Mouse (Mus musculus): ENCODE results near the gene Defb19. TPM values are rescaled to one million over a fixed set of nuclear protein-coding genes. Genes with fewer than 3 reads are reported as not detected.

The Defb19 gene
- not detected for polyA plus RNA-seq (2017; shearing (Covaris generic))

DNA sequence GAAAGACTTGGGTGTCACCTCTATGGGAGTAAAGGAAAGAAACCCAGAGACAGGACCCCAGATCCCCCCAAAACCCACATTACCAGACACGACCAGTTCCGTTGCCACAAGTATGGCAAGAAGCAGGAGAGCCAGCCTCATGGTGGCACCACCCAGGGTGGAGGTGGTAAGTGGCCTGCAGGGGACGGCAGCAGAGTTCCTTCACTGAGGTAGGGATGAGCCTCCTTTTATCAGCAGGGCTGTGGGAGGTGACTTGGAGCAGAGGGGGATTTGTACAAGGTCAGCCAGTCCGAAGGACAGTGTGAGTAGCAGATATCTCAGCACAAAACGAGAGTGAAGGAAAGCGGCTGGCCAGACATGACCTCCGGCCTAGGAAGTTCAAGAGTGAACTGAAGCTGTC lies at the start of gene Defb19:
Gene Defb19 (minus strand): TSS at position 206 of the 400 bp plus-strand sequence.

DNA sequence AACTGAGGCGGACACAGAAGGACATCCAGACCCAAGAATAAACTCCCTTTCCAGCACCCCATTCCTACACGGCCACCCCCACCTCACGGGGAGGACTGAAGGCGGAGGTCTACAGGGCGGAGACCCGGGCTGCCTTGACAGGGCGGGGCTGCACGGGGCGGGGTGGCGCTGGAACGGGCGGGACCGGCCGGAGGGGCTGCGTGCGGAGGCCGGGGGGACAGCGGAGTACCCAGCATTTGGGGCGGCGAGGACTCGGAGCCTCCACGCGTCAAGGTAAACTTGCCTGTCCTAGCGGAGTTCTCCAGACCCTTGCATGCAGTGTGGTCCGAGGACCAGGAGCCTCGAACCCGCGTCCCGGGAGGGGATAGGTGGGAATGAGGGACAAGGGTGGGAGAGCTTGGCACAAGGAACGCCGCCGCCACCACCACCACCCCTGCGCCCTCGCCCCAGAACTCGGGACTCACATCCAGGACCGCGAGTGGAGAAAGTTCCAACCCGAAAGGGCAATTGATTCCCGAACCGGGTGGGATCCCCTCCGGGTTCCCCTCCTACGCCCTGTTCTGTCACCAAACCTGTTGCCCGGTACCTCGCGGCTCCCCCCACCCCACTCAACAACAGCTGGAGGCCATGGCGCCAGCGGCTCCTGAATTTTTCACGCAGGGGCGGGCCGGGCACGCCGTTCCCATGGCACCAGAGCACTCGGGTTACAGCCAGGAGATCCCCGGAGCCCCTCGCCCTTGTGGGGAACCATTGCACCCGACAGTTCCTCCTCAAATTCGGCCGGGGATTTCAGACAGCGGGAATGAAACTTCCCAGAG lies 46.9 kb upstream of the Defb19 start, which contains the start of gene Rem1:
Gene Rem1 (plus strand): TSS at position 178 of the 818 bp plus-strand sequence.

DNA sequence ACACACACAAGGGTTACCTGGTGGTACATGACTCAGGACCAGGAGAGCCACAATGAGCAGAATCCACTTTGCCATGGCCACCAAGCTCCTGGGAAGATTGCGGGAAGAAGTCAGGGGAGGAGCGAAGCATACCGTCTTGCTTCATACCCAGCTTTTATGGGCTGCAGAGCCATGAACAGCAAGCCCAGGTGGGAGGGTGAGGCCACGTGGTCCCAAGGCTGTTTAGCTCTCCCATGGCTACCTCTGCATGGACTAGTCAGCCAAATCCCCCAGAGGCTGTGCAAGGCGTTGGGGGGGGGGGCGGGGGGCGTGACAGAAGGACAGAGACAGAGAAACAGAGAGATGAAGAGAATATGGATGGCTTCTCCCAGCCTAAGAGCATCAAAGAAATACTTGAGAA lies 42.8 kb upstream of the Defb19 start, which contains the start of gene Defb25:
Gene Defb25 (minus strand): TSS at position 101 of the 400 bp plus-strand sequence.

DNA sequence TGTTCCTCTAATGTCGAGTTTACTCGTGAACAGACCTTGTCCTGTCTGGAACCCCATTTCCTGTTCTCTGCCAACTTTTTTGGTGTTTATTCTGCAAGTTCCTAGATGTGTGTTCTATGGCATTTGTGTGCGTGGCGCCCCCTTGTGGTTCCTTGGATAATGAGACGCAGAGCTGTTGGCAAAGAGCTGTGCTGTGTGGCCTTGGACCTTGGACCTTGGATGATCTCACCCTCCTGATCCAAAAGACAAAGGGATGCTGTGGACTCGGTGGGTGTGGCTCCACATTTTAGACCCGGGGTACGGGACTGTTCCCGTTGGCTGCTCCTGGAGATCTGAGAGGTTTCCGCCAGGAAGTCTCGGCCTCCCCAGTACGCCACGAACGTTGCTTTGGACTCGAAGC lies 23.9 kb upstream of the Defb19 start, which contains the start of gene Defb36:
Gene Defb36 (plus strand): TSS at position 271 of the 400 bp plus-strand sequence.

DNA sequence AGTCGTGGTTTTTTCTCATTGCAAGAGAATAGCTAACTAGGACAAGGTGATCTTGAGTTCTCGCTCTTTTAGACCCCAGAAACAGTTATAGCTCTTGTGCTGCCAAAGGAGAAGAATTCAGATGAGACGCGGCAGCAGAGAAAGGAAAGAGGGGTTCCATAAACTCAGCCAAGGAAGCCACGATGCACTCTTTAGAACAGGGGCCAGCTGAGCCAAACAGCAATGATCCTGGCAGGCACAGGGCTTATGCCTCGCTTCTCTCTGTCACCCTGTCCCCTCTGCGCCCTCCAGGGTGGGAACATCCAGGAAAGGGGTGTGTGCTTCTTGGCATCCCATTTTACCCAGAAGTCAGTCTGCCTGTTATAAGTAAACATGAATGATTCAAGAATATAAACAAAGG lies 19.2 kb upstream of the Defb19 start, which contains the start of gene Defb45:
Gene Defb45 (minus strand): TSS at position 101 of the 400 bp plus-strand sequence.

DNA sequence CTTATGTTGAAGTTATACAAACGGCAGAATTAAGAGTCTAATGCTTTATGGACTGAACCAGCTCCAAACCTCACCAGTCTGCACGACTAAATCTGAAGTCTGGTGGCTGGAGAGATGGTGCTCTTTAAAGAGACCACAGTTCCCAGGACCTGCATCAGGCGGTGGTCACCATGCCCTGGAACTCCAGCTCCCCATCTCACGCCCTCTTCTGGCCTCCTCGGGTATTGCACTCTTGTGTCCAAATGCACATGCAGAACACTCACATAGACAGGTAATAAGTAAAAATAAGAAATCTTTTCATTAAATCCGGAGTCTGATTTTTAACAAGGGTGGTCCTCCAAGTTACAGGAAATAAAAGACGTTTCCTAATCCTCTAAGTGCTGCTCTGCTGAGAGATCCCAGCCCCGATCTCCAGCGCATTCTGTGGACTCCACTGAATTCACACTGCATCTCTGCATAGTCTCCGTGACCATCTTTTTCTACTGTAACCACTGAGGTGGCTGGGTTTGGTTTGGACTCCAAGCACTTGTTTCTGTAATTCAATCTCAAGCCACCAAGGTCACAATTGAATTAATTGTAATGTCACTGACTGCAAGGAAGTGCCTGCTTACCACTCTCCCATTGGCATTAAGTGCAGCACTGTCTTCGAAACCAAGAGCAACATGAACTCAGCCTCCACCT lies 7.9 kb downstream of the Defb19 start, which contains the start of gene Defb21:
Gene Defb21 (plus strand): TSS at position 631 of the 681 bp plus-strand sequence.

DNA sequence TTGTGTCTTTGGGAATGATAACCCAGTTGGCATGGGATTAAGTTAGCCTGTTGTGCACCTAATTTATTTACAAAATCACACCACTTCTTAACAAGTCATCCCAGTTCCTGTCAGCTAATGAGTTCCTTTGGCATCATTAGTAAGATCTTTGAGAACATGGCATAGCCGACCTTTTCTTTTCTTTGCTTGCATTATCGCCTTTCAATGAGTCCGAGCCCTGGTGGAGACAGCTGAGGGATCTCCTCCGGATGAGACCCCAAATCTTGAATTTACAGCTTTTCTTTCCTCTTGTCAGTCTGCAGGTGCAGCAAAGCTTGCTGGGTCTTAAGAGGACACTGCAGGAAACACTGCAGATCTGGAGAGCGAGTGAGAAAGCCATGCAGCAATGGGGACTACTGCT lies 11.1 kb downstream of the Defb19 start, which contains the start of gene Gm17416:
Gene Gm17416 (plus strand): TSS at position 301 of the 400 bp plus-strand sequence.

DNA sequence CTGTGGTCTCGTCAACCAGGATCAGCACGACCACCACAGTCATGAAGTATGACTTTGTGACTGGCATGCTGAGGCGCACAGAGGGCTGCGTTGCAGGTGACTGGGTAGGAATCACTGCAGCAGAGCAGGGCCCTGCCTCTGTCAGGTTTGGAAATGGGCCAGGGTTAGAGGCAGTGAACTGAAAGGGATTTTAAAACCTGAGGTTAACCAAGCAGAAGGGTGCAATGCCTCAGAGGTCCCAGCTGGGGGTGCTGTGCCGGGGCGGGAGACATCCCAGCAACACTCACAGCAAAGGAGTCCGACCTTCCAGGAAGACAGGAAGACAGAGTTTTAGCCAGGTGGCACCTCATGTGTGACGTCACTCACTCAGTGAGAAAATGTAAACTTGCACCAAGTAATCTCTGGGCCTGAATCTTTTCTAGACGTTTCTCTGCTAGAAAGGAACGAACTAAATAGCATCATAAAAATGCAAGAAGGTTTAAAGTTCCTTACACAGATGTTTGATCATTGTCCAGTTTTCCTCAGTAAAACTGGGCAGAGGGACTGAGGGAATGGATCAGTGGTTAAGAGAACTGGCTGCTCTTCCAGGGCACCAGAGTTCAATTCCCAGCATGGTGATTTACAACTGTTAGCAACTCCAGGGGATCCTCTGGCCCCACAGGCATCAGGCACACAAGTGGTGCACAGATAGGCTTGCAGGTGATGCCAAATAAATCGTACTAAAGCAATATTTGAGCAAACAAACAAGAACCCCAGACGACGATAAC lies 40.0 kb downstream of the Defb19 start, which contains the start of gene Defb29:
Gene Defb29 (minus strand): TSS at position 155 of the 767 bp plus-strand sequence.

Other genes with a start within 250 kb of the Defb19 start
- gene Rbck1, start 247.7 kb downstream of the Defb19 start, polyA plus RNA-seq (2017; shearing (Covaris generic)), result 400 TPM
- gene Trib3, start 236.3 kb downstream of the Defb19 start, polyA plus RNA-seq (2017; shearing (Covaris generic)), result 4.5 TPM
- not detected for gene Nrsn2, start 203.7 kb downstream of the Defb19 start, polyA plus RNA-seq (2017; shearing (Covaris generic))
- 0.11 TPM for gene Sox12, start 182.2 kb downstream of the Defb19 start, polyA plus RNA-seq (2017; shearing (Covaris generic))
- gene Zcchc3, start 165.3 kb downstream of the Defb19 start, polyA plus RNA-seq (2017; shearing (Covaris generic)), result 1.7 TPM
- gene 6820408C15Rik, start 164.7 kb downstream of the Defb19 start, polyA plus RNA-seq (2017; shearing (Covaris generic)), result not detected
- not detected for gene Defb23, start 115.7 kb downstream of the Defb19 start, polyA plus RNA-seq (2017; shearing (Covaris generic))
- gene Defb20, start 103.2 kb downstream of the Defb19 start, polyA plus RNA-seq (2017; shearing (Covaris generic)), result not detected
- gene Defb22, start 90.2 kb downstream of the Defb19 start, polyA plus RNA-seq (2017; shearing (Covaris generic)), result not detected
- not detected for gene Defb26, start 68.6 kb downstream of the Defb19 start, polyA plus RNA-seq (2017; shearing (Covaris generic))
- not detected for gene Defb28, start 62.1 kb downstream of the Defb19 start, polyA plus RNA-seq (2017; shearing (Covaris generic))
- gene Defb29, start 40.2 kb downstream of the Defb19 start, polyA plus RNA-seq (2017; shearing (Covaris generic)), result not detected
- gene Gm17416, start 11.0 kb downstream of the Defb19 start, polyA plus RNA-seq (2017; shearing (Covaris generic)), result not detected
- not detected for gene Defb21, start 7.6 kb downstream of the Defb19 start, polyA plus RNA-seq (2017; shearing (Covaris generic))
- not detected for gene Defb45, start 19.1 kb upstream of the Defb19 start, polyA plus RNA-seq (2017; shearing (Covaris generic))
- gene Defb36, start 24.0 kb upstream of the Defb19 start, polyA plus RNA-seq (2017; shearing (Covaris generic)), result not detected
- not detected for gene Defb25, start 42.7 kb upstream of the Defb19 start, polyA plus RNA-seq (2017; shearing (Covaris generic))
- not detected for gene Rem1, start 46.6 kb upstream of the Defb19 start, polyA plus RNA-seq (2017; shearing (Covaris generic))
- 69.2 TPM for gene H13, start 89.1 kb upstream of the Defb19 start, polyA plus RNA-seq (2017; shearing (Covaris generic))
- gene Mcts2, start 106.7 kb upstream of the Defb19 start, polyA plus RNA-seq (2017; shearing (Covaris generic)), result 3.0 TPM
- gene Id1, start 155.9 kb upstream of the Defb19 start, polyA plus RNA-seq (2017; shearing (Covaris generic)), result not detected
- 0.41 TPM for gene Cox4i2, start 173.9 kb upstream of the Defb19 start, polyA plus RNA-seq (2017; shearing (Covaris generic))